Mouse (Mus musculus): Measurements from ENCODE around the gene Arpc4. TPM values are rescaled to one million over a fixed set of nuclear protein-coding genes. Genes with fewer than 3 reads are reported as not detected.

The Arpc4 gene
- polyA plus RNA-seq, 1 experiment, result 14.9 TPM

- Histone ChIP-seq H3K36me3 (ENCODE audit: control insufficient read depth) (no peaks in the 10 kb centered on the region), H3K27me3 (ENCODE audit: control insufficient read depth) (peaks cover 2% of the 10 kb centered on the region), H3K9me3 (ENCODE audit: control insufficient read depth, low read length) (no peaks in the 10 kb centered on the region), H3K4me3 (replicated peaks) (no peak overlapping the region), H3K4me1 (ENCODE audit: control insufficient read depth) (no peaks in the 10 kb centered on the region)
- no peak for TF ChIP-seq TAL1 (IDR thresholded peaks at IDR 0.05; ENCODE audit: low read length)
These were observed 24.2 kb upstream of the Arpc4 start for GRCm38 (mm10) chr6:113353696-113354095.

- Histone ChIP-seq H3K9me3 (ENCODE audit: control insufficient read depth, low read length) (no peaks in the 10 kb centered on the region), H3K27me3 (ENCODE audit: control insufficient read depth) (no peaks in the 10 kb centered on the region; the same call in 1 of the 2 replicates)
- no peak for TF ChIP-seq GATA1 (IDR thresholded peaks at IDR 0.05; ENCODE audit: low read length)
- no peak for TF ChIP-seq TAL1 (IDR thresholded peaks at IDR 0.05; ENCODE audit: low read length)
These were observed 16.4 kb upstream of the Arpc4 start for GRCm38 (mm10) chr6:113361476-113361875.

GRCm38 (mm10) chr6:113362241-113362640 is 15.7 kb upstream of the Arpc4 start:
- no peak overlapping the region for H3K4me3 ChIP-seq (replicated peaks)
- H3K4me1 ChIP-seq (ENCODE audit: control insufficient read depth), result no peaks in the 10 kb centered on the region; the same call in 1 of the 2 replicates
- TF ChIP-seq GATA1 (IDR thresholded peaks at IDR 0.05; ENCODE audit: low read length) (no peak), TAL1 (IDR thresholded peaks at IDR 0.05; ENCODE audit: low read length) (no peak)
- H3K9me3 ChIP-seq (ENCODE audit: control insufficient read depth, low read length), result no peaks in the 10 kb centered on the region
- no peaks in the 10 kb centered on the region; the same call in 1 of the 2 replicates for H3K27me3 ChIP-seq (ENCODE audit: control insufficient read depth)
- H3K36me3 ChIP-seq (ENCODE audit: control insufficient read depth), result peaks cover 10% of the 10 kb centered on the region

More at GRCm38 (mm10) chr6:113361476-113361875, 16.4 kb upstream of the Arpc4 start:
- no peaks in the 10 kb centered on the region; the same call in 1 of the 2 replicates for H3K4me1 ChIP-seq (ENCODE audit: control insufficient read depth)
- peaks cover 3% of the 10 kb centered on the region; the same call in 1 of the 2 replicates for H3K36me3 ChIP-seq (ENCODE audit: control insufficient read depth)
- no peak overlapping the region for H3K4me3 ChIP-seq (replicated peaks)

GRCm38 (mm10) chr6:113364518-113365135 is 13.3 kb upstream of the Arpc4 start:
- TF ChIP-seq GATA1 (IDR thresholded peaks at IDR 0.05; ENCODE audit: low read length) (no peak), TAL1 (IDR thresholded peaks at IDR 0.05; ENCODE audit: low read length) (no peak)
- no peaks in the 10 kb centered on the region for H3K27me3 ChIP-seq (ENCODE audit: control insufficient read depth)

GRCm38 (mm10) chr6:113366639-113367038 is 11.3 kb upstream of the Arpc4 start:
- no peaks in the 10 kb centered on the region; the same call in 1 of the 2 replicates for H3K4me1 ChIP-seq (ENCODE audit: control insufficient read depth)
- H3K9me3 ChIP-seq (ENCODE audit: control insufficient read depth, low read length), result no peaks in the 10 kb centered on the region
- TF ChIP-seq TAL1 (IDR thresholded peaks at IDR 0.05; ENCODE audit: low read length) (no peak), GATA1 (IDR thresholded peaks at IDR 0.05; ENCODE audit: low read length) (no peak)
- peaks cover 50% of the 10 kb centered on the region for H3K36me3 ChIP-seq (ENCODE audit: control insufficient read depth)
- no peak overlapping the region for H3K4me3 ChIP-seq (replicated peaks)
- H3K27me3 ChIP-seq (ENCODE audit: control insufficient read depth), result no peaks in the 10 kb centered on the region

More at GRCm38 (mm10) chr6:113364518-113365135, 13.3 kb upstream of the Arpc4 start:
- H3K9me3 ChIP-seq (ENCODE audit: control insufficient read depth, low read length), result no peaks in the 10 kb centered on the region
- peaks cover 29% of the 10 kb centered on the region for H3K36me3 ChIP-seq (ENCODE audit: control insufficient read depth)
- H3K4me3 ChIP-seq (replicated peaks), result no peak overlapping the region
- no peaks in the 10 kb centered on the region; the same call in 1 of the 2 replicates for H3K4me1 ChIP-seq (ENCODE audit: control insufficient read depth)

GRCm38 (mm10) chr6:113367574-113367973 is 10.3 kb upstream of the Arpc4 start:
- Histone ChIP-seq H3K4me3 (replicated peaks) (no peak overlapping the region), H3K36me3 (ENCODE audit: control insufficient read depth) (peaks cover 59% of the 10 kb centered on the region), H3K27me3 (ENCODE audit: control insufficient read depth) (no peaks in the 10 kb centered on the region), H3K9me3 (ENCODE audit: control insufficient read depth, low read length) (no peaks in the 10 kb centered on the region), H3K4me1 (ENCODE audit: control insufficient read depth) (peaks cover 6% of the 10 kb centered on the region)
- no peak for TF ChIP-seq TAL1 (IDR thresholded peaks at IDR 0.05; ENCODE audit: low read length)
- TF ChIP-seq GATA1 (IDR thresholded peaks at IDR 0.05; ENCODE audit: low read length), result no peak

- Histone ChIP-seq H3K4me3 (replicated peaks) (no peak overlapping the region), H3K4me1 (ENCODE audit: control insufficient read depth) (peaks cover 11% of the 10 kb centered on the region), H3K36me3 (ENCODE audit: control insufficient read depth) (peaks cover 64% of the 10 kb centered on the region), H3K27me3 (ENCODE audit: control insufficient read depth) (no peaks in the 10 kb centered on the region), H3K9me3 (ENCODE audit: control insufficient read depth, low read length) (no peaks in the 10 kb centered on the region)
- TF ChIP-seq TAL1 (IDR thresholded peaks at IDR 0.05; ENCODE audit: low read length), result no peak
- no peak for TF ChIP-seq GATA1 (IDR thresholded peaks at IDR 0.05; ENCODE audit: low read length)
These were observed 9.8 kb upstream of the Arpc4 start for GRCm38 (mm10) chr6:113368124-113368523.

- Histone ChIP-seq H3K9me3 (ENCODE audit: control insufficient read depth, low read length) (no peaks in the 10 kb centered on the region), H3K36me3 (ENCODE audit: control insufficient read depth) (peaks cover 69% of the 10 kb centered on the region), H3K27me3 (ENCODE audit: control insufficient read depth) (no peaks in the 10 kb centered on the region), H3K4me1 (ENCODE audit: control insufficient read depth) (peaks cover 16% of the 10 kb centered on the region), H3K4me3 (replicated peaks) (no peak overlapping the region)
- TF ChIP-seq TAL1 (IDR thresholded peaks at IDR 0.05; ENCODE audit: low read length) (no peak), GATA1 (IDR thresholded peaks at IDR 0.05; ENCODE audit: low read length) (no peak)
These were observed 9.3 kb upstream of the Arpc4 start for GRCm38 (mm10) chr6:113368577-113368976.

- no peak for TF ChIP-seq TAL1 (IDR thresholded peaks at IDR 0.05; ENCODE audit: low read length)
- H3K4me3 ChIP-seq (replicated peaks), result no peak overlapping the region
- no peaks in the 10 kb centered on the region for H3K9me3 ChIP-seq (ENCODE audit: control insufficient read depth, low read length)
- H3K4me1 ChIP-seq (ENCODE audit: control insufficient read depth), result peaks cover 29% of the 10 kb centered on the region
- no peaks in the 10 kb centered on the region for H3K27me3 ChIP-seq (ENCODE audit: control insufficient read depth)
- peaks cover 86% of the 10 kb centered on the region for H3K36me3 ChIP-seq (ENCODE audit: control insufficient read depth)
These were observed 7.6 kb upstream of the Arpc4 start for GRCm38 (mm10) chr6:113370194-113370929.
